Mouse (Mus musculus): ENCODE measurements at regions not wholly inside any gene's neighbourhood (a gene's known extent, or its start where the extent isn't known, plus 50 kb on each side); places are given as distances from the start of the nearest gene placed in this dataset.

- TF ChIP-seq CTCF (IDR thresholded peaks at IDR 0.05; ENCODE audit: low read depth) (no peak), EP300 (IDR thresholded peaks at IDR 0.05; ENCODE audit: low read depth) (no peak)
Measured at GRCm38 (mm10) chr10:119087886-119088285, 152.0 kb downstream of the Cand1 start.

Measured in liver, postnatal 0 days (tissue).